Mouse (Mus musculus) B cell, adult 67 days (primary cell): ENCODE results near the gene Gm17555. TPM values are rescaled to one million over a fixed set of nuclear protein-coding genes. Genes with fewer than 3 reads are reported as not detected.

ENCODE experiments used
- total RNA-seq, 2 experiments: library from RNA; stranded (reverse); gene quantifications; 4 replicates each; pipeline ENCODE4 v1.2.4; 2023

Gene Gm17555
- not detected for total RNA-seq

DNA sequence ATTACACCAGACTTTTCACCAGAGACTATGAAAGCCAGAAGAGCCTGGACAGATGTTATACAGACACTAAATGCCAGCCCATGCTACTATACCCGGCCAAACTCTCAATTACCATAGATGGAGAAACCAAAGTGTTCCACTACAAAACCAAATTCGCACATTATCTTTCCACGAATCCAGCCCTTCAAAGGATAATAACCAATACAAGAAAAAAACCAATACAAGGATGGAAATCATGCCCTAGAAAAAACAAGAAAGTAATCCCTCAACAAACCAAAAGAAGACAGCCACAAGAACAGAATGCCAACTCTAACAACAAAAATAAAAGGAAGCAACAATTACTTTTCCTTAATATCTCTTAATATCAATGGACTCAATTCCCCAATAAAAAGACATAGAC lies at the start of gene Gm17555:
Gene Gm17555, plus strand, starts transcription at position 301 of the 400 bp plus-strand sequence.

Other genes with a start within 250 kb of the Gm17555 start
- not detected for gene Fgf7, start 180.4 kb upstream of the Gm17555 start, total RNA-seq
- gene Fam227b, start 63.1 kb upstream of the Gm17555 start, total RNA-seq, result not detected
- 1 to 10 TPM; 5.3 to 9.1 TPM for gene Dtwd1, start 63.0 kb upstream of the Gm17555 start, total RNA-seq